Mouse (Mus musculus) thymus, adult 2 months (tissue): ENCODE measurements around the gene Gspt1. TPM values are rescaled to one million over a fixed set of nuclear protein-coding genes. Genes with fewer than 3 reads are reported as not detected.

Experiments used
- DNase-seq: peaks from one replicate; pipeline ENCODE4 v3.0.0; 2021
- H3K27ac ChIP-seq: fragments of 200-500 bp; 2 replicates; pipeline ENCODE4 v1.5.1; 2012; ENCODE audit warnings: low read length, control low read depth; ENCODE audit not compliant: control insufficient read depth, insufficient read depth
- H3K27me3 ChIP-seq: fragments of 200-500 bp; 2 replicates; pipeline ENCODE4 v1.6.1; 2012; ENCODE audit warnings: mild to moderate bottlenecking, low read length, moderate library complexity, mixed read lengths; ENCODE audit not compliant: control insufficient read depth, insufficient read depth
- H3K36me3 ChIP-seq: fragments of 200-500 bp; 2 replicates; pipeline ENCODE4 v1.6.1; 2012; ENCODE audit warnings: mild to moderate bottlenecking, low read length, moderate library complexity; ENCODE audit not compliant: control insufficient read depth, insufficient read depth
- H3K4me1 ChIP-seq: fragments of 200-500 bp; replicated peaks from 2 replicates; pipeline ENCODE4 v1.6.1; 2012; ENCODE audit warnings: low read length; ENCODE audit not compliant: control insufficient read depth, insufficient read depth
- H3K4me3 ChIP-seq: fragments of 200-500 bp; 2 replicates; pipeline ENCODE4 v1.5.1; 2012; ENCODE audit warnings: mild to moderate bottlenecking, low read length, control low read depth, moderate library complexity; ENCODE audit not compliant: control insufficient read depth, insufficient read depth
- CTCF ChIP-seq: fragments of 200-500 bp; IDR thresholded peaks from 2 replicates; pipeline ENCODE4 v1.5.1; 2012; ENCODE audit warnings: mild to moderate bottlenecking, control low read depth, low read length, moderate library complexity, borderline replicate concordance; ENCODE audit not compliant: control insufficient read depth, poor library complexity, insufficient read depth; ENCODE audit errors: extremely low read depth
- POLR2A ChIP-seq: fragments of 200-500 bp; IDR thresholded peaks from 2 replicates; pipeline ENCODE4 v1.6.1; 2012; ENCODE audit warnings: mild to moderate bottlenecking, low read length, control low read depth, moderate library complexity; ENCODE audit not compliant: control insufficient read depth, poor library complexity, insufficient read depth; ENCODE audit errors: extremely low read depth
- WGBS: fragments of 180-500 bp; shearing (Covaris S2); methylation state at CpG from one replicate; pipeline ENCODE4 v1.1.7; 2018; 5-methylcytosine and 5-hydroxymethylcytosine counted together
- polyA plus RNA-seq: library from polyadenylated mRNA; depleted of rRNA; stranded (reverse); fragments of >200 nt; gene quantifications from 2 replicates; pipeline ENCODE4 v1.2.3, GENCODE M21; 2012

Gspt1 gene
- polyA plus RNA-seq, 1 experiment: 47.5 TPM

DNA sequence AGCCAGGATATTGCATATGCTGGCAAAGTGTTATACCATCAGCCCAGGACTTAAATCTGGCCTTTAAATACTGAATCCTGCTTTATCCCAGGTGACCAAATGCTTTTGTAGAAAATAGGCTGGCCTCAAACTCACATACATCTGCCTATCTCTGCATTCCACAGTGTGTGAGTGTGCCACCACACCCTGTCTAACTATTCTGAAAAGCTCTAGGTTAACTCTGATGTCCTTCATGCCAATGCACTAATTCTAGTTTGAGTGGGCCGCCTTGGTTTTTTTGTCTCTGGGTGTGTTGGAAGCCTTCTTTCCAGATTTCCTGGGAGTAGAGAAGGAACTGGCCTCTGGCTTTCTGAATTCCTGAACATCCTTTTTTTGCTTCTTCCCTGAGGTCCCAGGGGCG is 60.9 kb downstream of the Gspt1 start:
- Histone ChIP-seq H3K36me3 (peaks cover 61% of the 10 kb centered on the region), H3K27me3 (no peaks in the 10 kb centered on the region), H3K27ac (no peak overlapping the region), H3K4me3 (no peak overlapping the region), H3K4me1 (no peaks in the 10 kb centered on the region)
- TF ChIP-seq POLR2A: no peak
- TF ChIP-seq CTCF: no peak
- WGBS: 100% methylated on average over 2 of the region's 2 CpGs
- DNase-seq: no peak

- TF ChIP-seq CTCF (no peak), POLR2A (no peak)
- Histone ChIP-seq H3K27me3 (no peaks in the 10 kb centered on the region), H3K27ac (no peak overlapping the region), H3K36me3 (peaks cover 31% of the 10 kb centered on the region), H3K4me1 (no peaks in the 10 kb centered on the region), H3K4me3 (no peak overlapping the region)
- 92% methylated on average over 7 of the region's 7 CpGs for WGBS
- DNase-seq: no peak
These were observed 64.0 kb downstream of the Gspt1 start for GRCm38 (mm10) chr16:11190150-11190549.

- TF ChIP-seq CTCF (no peak), POLR2A (no peak)
- peaks cover 9% of the 10 kb centered on the region for H3K4me1 ChIP-seq
- no peaks in the 10 kb centered on the region for H3K36me3 ChIP-seq
- WGBS: 58% methylated on average over 2 of the region's 2 CpGs
- no peak overlapping the region for H3K27ac ChIP-seq
- no peak for DNase-seq
- no peaks in the 10 kb centered on the region for H3K27me3 ChIP-seq
- H3K4me3 ChIP-seq: no peak overlapping the region
These were observed 76.7 kb downstream of the Gspt1 start for GRCm38 (mm10) chr16:11177404-11177803.

GRCm38 (mm10) chr16:11176884-11177244 is 77.3 kb downstream of the Gspt1 start:
- H3K4me1 ChIP-seq: peaks cover 9% of the 10 kb centered on the region
- 8% methylated on average over 4 of the region's 4 CpGs for WGBS
- H3K4me3 ChIP-seq: peak overlapping the region; percentile 70
- H3K27ac ChIP-seq: no peak overlapping the region; the same call in 1 of the 2 replicates
- no peaks in the 10 kb centered on the region for H3K27me3 ChIP-seq
- no peak for DNase-seq
- H3K36me3 ChIP-seq: no peaks in the 10 kb centered on the region
- TF ChIP-seq POLR2A (no peak), CTCF (no peak)

DNA sequence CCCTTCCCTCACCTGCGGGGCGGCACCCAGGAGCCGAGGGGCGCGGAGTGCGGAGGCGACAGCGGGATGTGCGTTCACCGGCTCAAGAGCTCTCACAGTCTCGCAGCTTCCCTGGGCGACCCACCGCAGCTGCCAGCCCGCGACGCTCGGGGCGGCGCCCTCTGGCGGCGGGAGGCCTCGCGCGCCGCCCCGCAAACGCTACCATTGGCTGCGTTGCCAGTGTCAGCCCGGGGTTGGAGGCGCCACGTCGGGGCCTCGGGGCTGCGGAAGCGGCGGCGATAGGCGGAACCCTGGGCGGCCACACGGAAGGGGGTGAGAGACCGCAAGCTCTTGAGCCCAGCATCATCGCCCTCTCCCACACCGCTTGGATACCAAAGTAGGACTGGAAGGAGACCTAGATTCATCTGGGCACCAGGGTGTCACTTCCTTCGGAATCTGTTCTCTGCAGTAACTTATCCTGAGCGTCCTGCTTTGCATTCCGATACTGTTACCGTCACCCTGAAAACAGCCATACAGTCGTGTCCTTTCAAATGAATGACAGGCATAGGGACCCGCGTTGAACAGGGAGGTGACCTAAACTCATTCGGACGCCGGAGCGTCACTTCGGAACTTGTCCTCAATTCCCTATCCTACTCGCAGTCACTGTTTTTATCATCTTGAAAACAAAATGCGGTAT is 77.8 kb downstream of the Gspt1 start, which contains the start of gene Zc3h7a:
TSS of gene Zc3h7a (minus strand) at position 186 of the 676 bp plus-strand sequence.
- DNase-seq: peak; percentile 90
- TF ChIP-seq CTCF: peak; percentile 99
- peak; percentile 73 for TF ChIP-seq POLR2A
- Histone ChIP-seq H3K27ac (peak within 1 kb of the TSS; percentile 36), H3K4me3 (peak within 1 kb of the TSS; percentile 70), H3K27me3 (no peaks in the 10 kb centered on the region), H3K36me3 (no peaks in the 10 kb centered on the region), H3K4me1 (peaks cover 10% of the 10 kb centered on the region)
- under 1% methylated on average over 57 of the region's 57 CpGs for WGBS

DNA sequence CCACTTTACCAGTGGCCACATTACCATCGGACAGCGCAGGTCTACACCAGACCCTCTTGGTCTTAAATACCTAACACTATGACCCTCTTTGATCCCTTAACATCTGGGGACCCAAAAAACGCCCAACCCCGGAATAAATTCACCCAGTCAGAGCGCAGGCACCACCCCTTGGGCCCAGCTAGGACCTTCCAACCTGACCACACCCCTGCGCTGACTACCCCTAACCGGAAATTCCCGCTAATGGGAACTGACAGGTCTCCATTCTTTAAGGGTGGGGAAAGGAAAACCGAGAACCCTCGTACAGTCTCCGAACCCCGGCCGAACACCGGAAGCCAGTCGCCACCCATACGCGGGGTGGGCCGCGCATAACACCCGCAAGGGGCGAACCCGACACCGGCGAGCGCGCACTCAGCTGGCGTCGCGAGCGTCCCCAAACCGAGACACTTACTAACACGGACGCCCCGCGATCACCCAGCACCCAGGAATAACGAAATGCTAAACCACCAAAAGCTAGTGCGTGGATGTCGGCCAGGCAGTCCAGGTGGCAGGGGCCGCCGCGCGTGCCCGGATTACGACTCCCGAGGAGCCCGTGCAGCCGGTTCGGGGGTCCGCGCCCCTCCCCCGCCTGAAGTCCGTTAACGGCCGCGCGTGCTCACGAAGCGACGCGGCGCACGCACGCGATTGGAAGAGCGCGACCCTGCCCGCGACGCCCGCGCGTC is 78.5 kb downstream of the Gspt1 start:
- H3K27ac ChIP-seq: peak overlapping the region; percentile 36
- no peaks in the 10 kb centered on the region for H3K27me3 ChIP-seq
- peaks cover 12% of the 10 kb centered on the region for H3K4me1 ChIP-seq
- no peaks in the 10 kb centered on the region for H3K36me3 ChIP-seq
- DNase-seq: peak; percentile 60
- WGBS: under 1% methylated on average over 72 of the region's 72 CpGs
- H3K4me3 ChIP-seq: peak overlapping the region; percentile 70
- TF ChIP-seq CTCF: no peak
- TF ChIP-seq POLR2A: no peak
